Mouse (Mus musculus) MEL (cell line): ENCODE results near the gene Tnnc2. TPM values are rescaled to one million over a fixed set of nuclear protein-coding genes. Genes with fewer than 3 reads are reported as not detected.

ENCODE experiments used
- DNase-seq: peaks from one replicate; pipeline ENCODE4 v3.0.0; 2011; ENCODE audit warnings: low read depth, low spot score
- H3K27ac ChIP-seq: 2 replicates; pipeline ENCODE4 v1.5.1; 2012; ENCODE audit warnings: low read depth, mild to moderate bottlenecking, control low read depth, low read length, moderate library complexity; ENCODE audit not compliant: control insufficient read depth
- H3K27me3 ChIP-seq, 2 experiments: fragments of 150-350 bp in 1 of 2; sonication (generic) in 1 of 2; 2 replicates each; pipeline ENCODE4 v1.6.1; 2012; ENCODE audit warnings: low read length in 2 of 2, mild to moderate bottlenecking in 2 of 2, improper control_type of control experiment in 1 of 2, moderate library complexity in 1 of 2; ENCODE audit not compliant: insufficient read depth in 2 of 2, control insufficient read depth in 1 of 2
- H3K36me3 ChIP-seq, 2 experiments: 2 replicates each; pipeline ENCODE4 v1.6.1; 2012 to 2014; ENCODE audit warnings: low read length in 2 of 2, improper control_type of control experiment in 1 of 2, inconsistent platforms in 1 of 2, mild to moderate bottlenecking in 1 of 2; ENCODE audit not compliant: insufficient read depth in 2 of 2, control insufficient read depth in 1 of 2
- H3K4me1 ChIP-seq, 2 experiments: fragments of 150-350 bp in 1 of 2; sonication (generic) in 1 of 2; 2 replicates each; pipeline ENCODE4 v1.6.1; 2012; ENCODE audit warnings: low read length in 2 of 2, improper control_type of control experiment in 1 of 2, mild to moderate bottlenecking in 1 of 2; ENCODE audit not compliant: insufficient read depth in 2 of 2, control insufficient read depth in 1 of 2
- H3K4me3 ChIP-seq, 2 experiments: fragments of 150-350 bp in 1 of 2; sonication (generic) in 1 of 2; 2 replicates each; pipeline ENCODE4 v1.5.1; 2012; ENCODE audit warnings: low read depth in 2 of 2, low read length in 2 of 2, mild to moderate bottlenecking in 2 of 2, moderate library complexity in 2 of 2, control low read depth in 1 of 2, improper control_type of control experiment in 1 of 2; ENCODE audit not compliant: control insufficient read depth in 1 of 2, insufficient read depth in 1 of 2
- H3K79me2 ChIP-seq: 2 replicates; pipeline ENCODE4 v1.6.1; 2012; ENCODE audit warnings: mild to moderate bottlenecking, low read length, moderate library complexity; ENCODE audit not compliant: control insufficient read depth, poor library complexity, insufficient read depth
- H3K9ac ChIP-seq: 2 replicates; pipeline ENCODE4 v1.6.1; 2012; ENCODE audit warnings: low read depth, mild to moderate bottlenecking, control low read depth, low read length, moderate library complexity; ENCODE audit not compliant: control insufficient read depth, poor library complexity, severe bottlenecking
- H3K9me3 ChIP-seq: fragments of 150-350 bp; sonication (generic); replicated peaks from 2 replicates; pipeline ENCODE4 v1.6.1; 2012; ENCODE audit warnings: mild to moderate bottlenecking, low read length, improper control_type of control experiment, moderate library complexity; ENCODE audit not compliant: insufficient read depth
- BHLHE40 ChIP-seq: IDR thresholded peaks from 2 replicates; pipeline ENCODE4 v1.6.1; 2012; ENCODE audit warnings: low read depth, mild to moderate bottlenecking, inconsistent platforms, low read length, improper control_type of control experiment, borderline replicate concordance
- CHD2 ChIP-seq: IDR thresholded peaks from 2 replicates; pipeline ENCODE4 v1.6.1; 2011; ENCODE audit warnings: low read length, improper control_type of control experiment
- CTCF ChIP-seq, 3 experiments: IDR thresholded peaks in 2 of 3; conservative IDR thresholded peaks in 1 of 3; 2 replicates each; pipeline ENCODE4 v1.5.1; 2011 to 2012; ENCODE audit warnings: low read length in 3 of 3, low read depth in 2 of 3, mild to moderate bottlenecking in 2 of 3, improper control_type of control experiment in 1 of 3, inconsistent platforms in 1 of 3, mixed read lengths in 1 of 3, moderate library complexity in 1 of 3; ENCODE audit not compliant: control insufficient read depth in 1 of 3, insufficient read depth in 1 of 3, poor library complexity in 1 of 3, severe bottlenecking in 1 of 3
- ELF1 ChIP-seq: IDR thresholded peaks from 2 replicates; pipeline ENCODE4 v1.6.1; 2014; ENCODE audit warnings: low read depth, mild to moderate bottlenecking, inconsistent platforms, low read length, improper control_type of control experiment, moderate library complexity
- EP300 ChIP-seq, 2 experiments: IDR thresholded peaks; 2 replicates each; pipeline ENCODE4 v1.6.1; 2011; ENCODE audit warnings: improper control_type of control experiment in 2 of 2, low read length in 2 of 2, low read depth in 1 of 2, mild to moderate bottlenecking in 1 of 2
- ETS1 ChIP-seq: IDR thresholded peaks from 2 replicates; pipeline ENCODE4 v1.6.1; 2012; ENCODE audit warnings: low read depth, mild to moderate bottlenecking, inconsistent platforms, low read length, improper control_type of control experiment, moderate library complexity
- GATA1 ChIP-seq: IDR thresholded peaks from 2 replicates; pipeline ENCODE4 v1.6.1; 2011; ENCODE audit warnings: low read depth, low read length, improper control_type of control experiment
- HCFC1 ChIP-seq: IDR thresholded peaks from 2 replicates; pipeline ENCODE4 v1.6.1; 2012; ENCODE audit warnings: low read depth, mild to moderate bottlenecking, inconsistent platforms, low read length, improper control_type of control experiment, moderate library complexity
- KAT2A ChIP-seq: conservative IDR thresholded peaks from 2 replicates; pipeline ENCODE4 v1.6.1; 2012; ENCODE audit warnings: low read depth, low read length, improper control_type of control experiment, inconsistent platforms
- MAFK ChIP-seq: IDR thresholded peaks from 2 replicates; pipeline ENCODE4 v1.6.1; 2011; ENCODE audit warnings: low read depth, mild to moderate bottlenecking, low read length, improper control_type of control experiment, borderline replicate concordance
- MXI1 ChIP-seq: IDR thresholded peaks from 2 replicates; pipeline ENCODE4 v1.6.1; 2011; ENCODE audit warnings: mild to moderate bottlenecking, low read depth, low read length, improper control_type of control experiment
- MYB ChIP-seq: IDR thresholded peaks from 2 replicates; pipeline ENCODE4 v1.6.1; 2011; ENCODE audit warnings: mild to moderate bottlenecking, low read depth, low read length, improper control_type of control experiment
- NELFE ChIP-seq: IDR thresholded peaks from 2 replicates; pipeline ENCODE4 v1.6.1; 2011; ENCODE audit warnings: low read depth, low read length, improper control_type of control experiment
- NRF1 ChIP-seq: IDR thresholded peaks from 2 replicates; pipeline ENCODE4 v1.6.1; 2014; ENCODE audit warnings: low read depth, mild to moderate bottlenecking, inconsistent platforms, low read length, improper control_type of control experiment, moderate library complexity; ENCODE audit not compliant: poor library complexity, insufficient read depth, severe bottlenecking
- POLR2A ChIP-seq, 2 experiments: IDR thresholded peaks; 2 replicates each; pipeline ENCODE4 v1.6.1; 2011 to 2012; ENCODE audit warnings: low read length in 2 of 2, mild to moderate bottlenecking in 2 of 2, control low read depth in 1 of 2, improper control_type of control experiment in 1 of 2, low read depth in 1 of 2, moderate library complexity in 1 of 2; ENCODE audit not compliant: control insufficient read depth in 1 of 2, insufficient read depth in 1 of 2, poor library complexity in 1 of 2
- RCOR1 ChIP-seq: IDR thresholded peaks from 2 replicates; pipeline ENCODE4 v1.6.1; 2012; ENCODE audit warnings: low read depth, mild to moderate bottlenecking, inconsistent platforms, low read length, improper control_type of control experiment
- SIN3A ChIP-seq: IDR thresholded peaks from 2 replicates; pipeline ENCODE4 v1.6.1; 2012; ENCODE audit warnings: low read length, improper control_type of control experiment, inconsistent platforms
- TAL1 ChIP-seq: IDR thresholded peaks from 2 replicates; pipeline ENCODE4 v1.6.1; 2012; ENCODE audit warnings: mild to moderate bottlenecking, inconsistent platforms, low read length, moderate library complexity, mixed read lengths
- TBP ChIP-seq: IDR thresholded peaks from 2 replicates; pipeline ENCODE4 v1.8.0; 2011; ENCODE audit warnings: low read depth, low read length, improper control_type of control experiment
- TCF12 ChIP-seq: IDR thresholded peaks from 2 replicates; pipeline ENCODE4 v1.6.1; 2014; ENCODE audit warnings: low read depth, mild to moderate bottlenecking, inconsistent platforms, low read length, improper control_type of control experiment, moderate library complexity
- USF1 ChIP-seq: IDR thresholded peaks from 2 replicates; pipeline ENCODE4 v1.6.1; 2014; ENCODE audit warnings: low read depth, mild to moderate bottlenecking, inconsistent platforms, low read length, improper control_type of control experiment, moderate library complexity
- polyA plus RNA-seq, 2 experiments: library from polyadenylated mRNA; stranded (reverse) in 1 of 2; unstranded in 1 of 2; fragments of >175 nt in 1 of 2; fragments of >200 nt in 1 of 2; gene quantifications; 2 replicates each; pipeline versions ENCODE4 v1.2.1 to v1.2.4; 2012; ENCODE audit warnings: low replicate concordance in 2 of 2, low read depth in 1 of 2; ENCODE audit not compliant: insufficient read length in 2 of 2, insufficient read depth in 1 of 2, missing spikeins in 1 of 2
- total RNA-seq: library from RNA; depleted of rRNA; stranded (reverse); fragments of 300-350 nt; gene quantifications from 2 replicates; pipeline ENCODE4 v1.2.3, GENCODE M21; 2012

Gene Tnnc2
- total and polyA plus RNA-seq, 3 experiments, result not detected

DNA sequence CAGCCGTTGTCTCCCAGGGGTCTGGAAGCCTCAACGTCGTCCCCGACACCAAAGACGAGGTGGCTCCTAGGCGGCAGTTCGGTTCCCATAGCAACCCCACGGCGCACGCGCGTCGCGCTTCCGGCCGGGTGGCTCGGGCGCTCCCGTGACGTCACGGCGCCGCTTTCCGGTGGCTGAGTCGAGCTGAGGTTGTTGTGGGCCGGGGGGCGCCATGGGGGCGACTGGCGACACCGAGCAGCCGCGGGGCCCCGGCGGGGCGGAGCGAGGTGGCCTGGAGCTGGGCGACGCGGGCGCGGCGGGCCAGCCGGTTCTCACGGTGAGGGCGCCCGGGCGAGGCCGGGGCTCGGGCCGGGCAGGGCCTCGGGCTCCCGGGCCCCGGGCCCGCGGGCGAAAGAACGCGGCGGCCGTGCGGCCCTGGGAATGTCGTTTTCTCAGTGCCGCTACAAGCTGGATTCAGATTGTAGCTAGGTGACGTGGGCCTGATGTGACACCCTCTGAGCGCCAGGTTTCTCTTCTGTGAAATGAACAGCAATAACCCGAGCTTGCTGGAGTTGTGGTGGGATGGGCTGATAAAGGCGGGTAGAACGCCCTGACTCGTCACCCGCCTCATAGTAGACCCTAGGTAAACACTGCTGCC, 33.8 kb downstream of the Tnnc2 start, which contains the start of the genes Wfdc3 and Dnttip1:
Wfdc3 (minus strand) TSS at position 89 of the 637 bp plus-strand sequence.
Dnttip1 (plus strand) TSS at position 141 of the 637 bp plus-strand sequence.
- TF ChIP-seq HCFC1 (peak; percentile 89), RCOR1 (no peak), USF1 (peak; percentile 67), MXI1 (peak; percentile 95), CHD2 (no peak), CTCF (IDR thresholded peaks at IDR 0.05 in 2 of 3, conservative IDR thresholded peaks at IDR 0.05 in 1 of 3; ENCODE audit: control insufficient read depth in 1 of 3, insufficient read depth in 1 of 3, low read depth in 2 of 3, low read length in 3 of 3, poor library complexity in 1 of 3, severe bottlenecking in 1 of 3) (0 out of 6 replicates have a peak, but pooled peaks of 1 of the 3 experiments have one; percentile 3), SIN3A (peak; percentile 97), TAL1 (no peak), MAFK (no peak), NRF1 (peak; percentile 89), NELFE (peak; percentile 62), ELF1 (peak; percentile 93), ETS1 (0 out of 2 replicates have a peak, but pooled peaks have one; percentile 16), KAT2A (no peak; the same call in 1 of the 2 replicates), MYB (0 out of 2 replicates have a peak, but pooled peaks have one; percentile 35), POLR2A (IDR thresholded peaks at IDR 0.05; ENCODE audit: control insufficient read depth in 1 of 2, insufficient read depth in 1 of 2, low read depth in 1 of 2, low read length in 2 of 2, poor library complexity in 1 of 2) (peak; percentile 52 to 65; a peak in 3 of 4 replicates), TCF12 (no peak; the same call in 1 of the 2 replicates), TBP (0 out of 2 replicates have a peak, but pooled peaks have one; percentile 8)
- peak; percentile 93 for DNase-seq
- H3K4me3 ChIP-seq, result peak within 1 kb of the TSS; percentile 83 to 89
- H3K9me3 ChIP-seq, result no peaks in the 10 kb centered on the region
- peak within 1 kb of the TSS; percentile 67 for H3K27ac ChIP-seq
- peaks cover 7 to 13% of the 10 kb centered on the region in 2 experiments; a peak in 3 of 4 replicates for H3K36me3 ChIP-seq
- no peaks in the 10 kb centered on the region for H3K27me3 ChIP-seq
- peaks cover 18% of the 10 kb centered on the region for H3K79me2 ChIP-seq
- H3K4me1 ChIP-seq, result peaks cover 7 to 22% of the 10 kb centered on the region in 2 experiments
- H3K9ac ChIP-seq, result peak within 1 kb of the TSS; percentile 90

DNA sequence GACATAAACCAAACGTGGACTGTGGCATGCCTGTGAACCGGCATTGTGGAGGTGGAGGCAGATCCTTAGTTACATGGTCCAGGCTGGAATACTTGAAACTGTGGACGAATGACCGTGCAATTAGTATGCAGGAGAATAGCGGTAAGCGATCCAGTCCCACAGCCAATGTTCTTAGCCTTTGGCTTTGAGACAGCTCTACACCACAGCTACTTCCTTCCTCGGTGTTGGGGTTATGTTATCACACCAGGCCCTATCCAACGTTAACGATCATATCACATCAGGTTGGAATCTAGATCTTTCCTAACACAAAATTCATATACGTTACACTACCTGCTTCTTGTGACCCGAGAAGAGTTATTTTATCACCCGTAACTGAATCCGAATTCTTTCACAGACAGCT, 34.8 kb downstream of the Tnnc2 start:
- Histone ChIP-seq H3K36me3 (peaks cover 4 to 13% of the 10 kb centered on the region in 2 experiments; a peak in 3 of 4 replicates), H3K4me1 (peaks cover 7 to 24% of the 10 kb centered on the region in 2 experiments), H3K27me3 (no peaks in the 10 kb centered on the region), H3K4me3 (peak overlapping the region; percentile 83 to 89), H3K79me2 (peaks cover 18% of the 10 kb centered on the region), H3K9ac (peak overlapping the region; percentile 67), H3K27ac (peak overlapping the region; percentile 67), H3K9me3 (no peaks in the 10 kb centered on the region)
- peak; percentile 56 for DNase-seq
- peak; percentile 3 to 12; a peak in 1 of 4 replicates for TF ChIP-seq EP300 (IDR thresholded peaks at IDR 0.05; ENCODE audit: low read depth in 1 of 2, low read length in 2 of 2)
- TF ChIP-seq GATA1, result peak; percentile 74
- TF ChIP-seq BHLHE40, result no peak
